Mouse (Mus musculus): ENCODE measurements around the gene Gm10837.

Gm10837 gene

DNA sequence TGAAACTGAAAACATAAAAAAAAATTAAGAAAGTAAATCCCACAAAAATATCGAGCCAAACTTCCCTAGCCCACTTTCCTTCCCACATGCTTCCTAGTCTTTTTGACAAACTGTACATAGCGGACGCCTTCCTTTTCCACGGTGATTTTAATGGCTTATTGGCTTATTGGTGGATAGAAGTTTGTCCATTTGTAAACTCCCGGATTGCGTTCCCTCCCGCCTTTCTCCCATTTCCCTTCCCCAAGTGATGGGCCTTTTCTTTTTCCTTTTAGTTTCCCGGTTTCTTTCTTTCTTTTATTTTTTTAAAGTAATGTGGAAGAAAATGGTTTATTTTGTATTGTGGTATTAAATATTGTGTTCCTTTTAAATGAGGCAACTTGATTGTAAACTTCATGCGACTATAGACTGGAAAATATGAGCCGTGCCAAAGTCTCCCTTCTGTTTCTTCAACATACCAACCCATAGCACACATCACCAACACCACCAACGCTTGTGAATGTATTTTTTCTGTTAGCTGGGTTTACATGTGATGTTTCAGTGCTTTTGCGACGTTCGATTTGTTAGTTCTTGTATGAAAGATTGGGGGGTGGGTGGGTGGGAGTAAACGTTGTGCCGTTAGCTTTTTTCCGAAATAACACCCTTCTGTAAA lies 10.8 kb upstream of the Gm10837 start:
- no peak for DNase-seq (ENCODE audit: low read depth, low spot score)

DNA sequence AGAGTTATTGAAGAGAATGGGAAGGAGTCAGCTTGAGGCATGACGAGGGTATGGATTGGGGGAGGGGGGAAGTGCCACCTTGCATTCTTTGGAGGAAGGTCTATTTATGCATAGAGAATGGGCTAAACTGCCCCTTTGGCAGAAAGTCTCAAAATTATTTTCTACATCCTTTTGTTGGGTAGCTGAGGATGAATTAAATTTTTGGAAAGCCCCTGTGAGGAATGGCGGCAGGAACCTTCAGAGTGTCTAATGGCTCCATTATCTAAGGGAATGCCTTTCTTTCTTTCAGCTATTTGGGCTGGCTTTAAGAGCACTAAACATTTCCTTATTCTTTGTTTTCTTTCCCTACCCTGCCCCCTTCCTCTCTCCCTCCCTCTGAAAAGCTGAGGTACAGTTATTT lies 10.0 kb upstream of the Gm10837 start:
- no peak for DNase-seq (ENCODE audit: low read depth, low spot score)

DNA sequence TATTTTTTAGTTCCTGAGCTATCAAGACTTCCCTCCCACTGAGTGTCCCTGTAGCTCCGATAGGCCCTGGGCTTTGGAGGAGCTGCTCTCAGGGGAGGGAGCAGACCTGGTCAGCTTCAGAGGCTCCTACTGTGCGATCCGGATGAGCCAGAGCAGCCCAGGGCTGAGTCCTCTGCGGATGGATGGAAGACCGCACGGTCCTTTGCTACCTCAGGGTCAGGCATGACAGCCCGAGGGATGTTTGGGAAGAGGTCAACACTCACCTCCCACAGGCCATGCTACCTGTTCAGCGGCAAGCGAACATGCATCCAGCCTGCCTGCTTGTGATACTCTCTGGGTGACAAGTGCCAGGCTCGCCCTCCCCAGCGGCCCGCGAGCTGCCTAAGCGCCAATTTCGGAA lies 9.2 kb upstream of the Gm10837 start:
- no peak for DNase-seq (ENCODE audit: low read depth, low spot score)

DNA sequence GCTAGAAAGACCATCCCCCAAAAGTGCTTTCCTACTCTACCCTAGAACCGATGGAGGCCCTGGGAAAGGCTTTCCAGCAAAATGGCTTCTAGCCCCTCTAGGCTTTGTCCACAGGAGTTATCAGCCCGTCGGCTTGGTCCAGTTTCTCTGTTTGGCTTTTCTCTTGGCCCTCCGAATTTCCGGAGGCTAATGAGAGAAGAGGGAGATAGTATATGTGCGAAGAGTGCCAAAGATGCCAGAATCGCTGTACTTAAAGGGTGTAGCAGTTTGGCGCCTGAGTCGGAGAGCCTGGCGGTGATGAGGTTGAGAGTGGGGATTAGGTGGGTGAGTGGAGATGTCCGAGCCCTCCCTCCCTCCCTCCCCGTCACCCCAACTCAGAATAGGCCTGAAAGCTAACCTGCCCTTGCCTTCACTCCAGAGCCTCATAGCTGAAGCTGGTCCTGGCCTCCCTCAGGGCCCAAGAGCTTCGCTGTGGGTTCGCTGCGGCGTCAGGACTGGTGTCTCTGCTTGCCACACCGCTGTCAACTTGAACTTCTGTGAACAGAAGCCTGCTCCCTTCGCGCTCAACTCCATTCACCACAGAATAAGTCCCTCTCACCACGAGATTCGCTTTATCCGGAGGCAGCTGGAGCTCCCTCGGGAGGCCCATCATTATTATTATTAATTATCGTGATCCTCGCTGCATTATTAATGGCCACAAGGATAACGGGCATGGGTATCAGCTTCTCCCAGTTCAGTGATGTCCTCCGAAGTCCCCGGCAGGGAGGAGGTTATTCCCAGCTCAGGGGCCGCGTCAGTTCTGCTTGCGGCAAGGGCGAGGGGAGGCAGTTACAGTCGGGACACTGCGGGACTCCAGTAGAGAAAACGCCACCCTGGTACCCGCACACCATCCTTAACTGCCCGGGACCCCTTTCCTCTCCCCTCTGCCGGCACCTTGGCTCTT lies 8.0 kb upstream of the Gm10837 start:
- no peak for DNase-seq (ENCODE audit: low read depth, low spot score)

DNA sequence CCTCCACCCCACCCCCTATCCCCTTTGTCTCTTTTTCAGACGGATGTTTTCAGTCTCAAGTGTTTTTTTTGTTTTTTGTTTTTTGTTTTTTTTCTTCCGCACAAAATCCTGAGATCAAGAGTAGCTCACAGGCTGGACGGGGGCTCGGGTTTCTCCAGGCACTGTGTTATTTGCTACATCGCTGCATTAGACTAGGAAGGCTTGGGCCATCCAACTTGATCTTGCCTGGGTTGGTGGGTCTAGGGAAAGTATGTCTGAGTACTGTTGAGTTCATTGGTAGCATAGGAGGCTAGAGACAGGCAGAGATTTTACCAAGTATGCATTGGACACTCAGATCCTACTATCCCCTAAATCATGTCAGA lies 7.4 kb upstream of the Gm10837 start:
- DNase-seq (ENCODE audit: low read depth, low spot score), result no peak

DNA sequence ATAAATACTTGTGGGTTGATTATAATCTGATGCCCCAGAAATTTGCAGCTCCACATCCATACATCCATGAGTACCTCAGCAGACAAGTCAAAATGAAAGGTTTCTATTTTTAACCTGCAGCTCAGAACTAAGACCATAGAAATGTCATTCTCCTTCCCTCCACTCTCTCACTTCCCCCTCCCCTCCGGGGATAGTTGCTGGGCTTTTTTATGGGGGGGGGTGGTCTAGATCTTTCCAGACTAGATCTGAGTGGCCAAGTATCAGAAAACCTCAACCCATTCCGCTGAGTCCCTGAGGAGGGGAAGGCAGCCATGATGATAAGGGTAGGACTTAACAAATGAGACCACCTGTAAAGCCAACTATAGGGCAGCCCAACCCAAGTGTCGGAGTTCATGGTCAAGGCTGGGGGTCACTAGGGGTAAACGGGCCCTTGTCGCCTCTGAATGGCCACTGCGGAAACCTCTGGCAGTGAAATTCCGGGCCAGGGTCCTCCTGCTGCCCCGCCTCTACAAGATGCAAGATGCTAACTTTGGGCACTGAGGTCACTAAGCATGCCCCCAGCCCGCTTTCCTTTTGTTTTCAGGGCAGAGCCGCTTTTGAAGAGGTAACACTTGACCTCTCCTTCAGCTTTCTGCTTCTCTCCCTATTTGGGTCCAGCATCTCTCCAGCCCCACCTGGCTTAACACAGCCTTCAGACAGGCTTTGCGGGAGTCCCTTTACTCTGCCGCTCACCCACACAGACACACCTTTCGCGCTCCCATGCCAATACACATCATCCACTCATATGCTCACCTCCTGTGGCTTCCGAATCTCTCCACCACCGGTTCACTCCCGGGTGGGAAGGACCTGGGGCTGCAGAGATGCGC lies 6.6 kb upstream of the Gm10837 start:
- no peak for DNase-seq (ENCODE audit: low read depth, low spot score)

DNA sequence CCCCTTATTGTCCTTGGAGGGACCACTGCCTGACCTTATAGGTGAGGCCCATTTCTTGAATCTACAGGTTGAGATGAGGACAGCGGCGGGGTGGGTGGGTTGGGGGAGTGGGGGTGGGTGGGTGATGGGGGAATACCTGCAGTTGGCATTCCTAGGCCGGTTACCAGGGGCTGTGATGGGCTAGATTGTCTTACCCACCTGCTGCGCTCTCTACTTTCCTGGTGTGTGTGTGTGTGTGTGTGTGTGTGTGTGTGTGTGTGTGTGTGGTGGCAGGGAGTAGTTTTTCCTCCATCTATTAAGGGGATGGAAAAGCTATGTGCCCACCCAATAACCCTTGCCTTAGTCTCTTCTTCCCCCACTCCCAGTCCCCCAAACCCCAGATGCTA lies 5.9 kb upstream of the Gm10837 start:
- no peak for DNase-seq (ENCODE audit: low read depth, low spot score)

DNA sequence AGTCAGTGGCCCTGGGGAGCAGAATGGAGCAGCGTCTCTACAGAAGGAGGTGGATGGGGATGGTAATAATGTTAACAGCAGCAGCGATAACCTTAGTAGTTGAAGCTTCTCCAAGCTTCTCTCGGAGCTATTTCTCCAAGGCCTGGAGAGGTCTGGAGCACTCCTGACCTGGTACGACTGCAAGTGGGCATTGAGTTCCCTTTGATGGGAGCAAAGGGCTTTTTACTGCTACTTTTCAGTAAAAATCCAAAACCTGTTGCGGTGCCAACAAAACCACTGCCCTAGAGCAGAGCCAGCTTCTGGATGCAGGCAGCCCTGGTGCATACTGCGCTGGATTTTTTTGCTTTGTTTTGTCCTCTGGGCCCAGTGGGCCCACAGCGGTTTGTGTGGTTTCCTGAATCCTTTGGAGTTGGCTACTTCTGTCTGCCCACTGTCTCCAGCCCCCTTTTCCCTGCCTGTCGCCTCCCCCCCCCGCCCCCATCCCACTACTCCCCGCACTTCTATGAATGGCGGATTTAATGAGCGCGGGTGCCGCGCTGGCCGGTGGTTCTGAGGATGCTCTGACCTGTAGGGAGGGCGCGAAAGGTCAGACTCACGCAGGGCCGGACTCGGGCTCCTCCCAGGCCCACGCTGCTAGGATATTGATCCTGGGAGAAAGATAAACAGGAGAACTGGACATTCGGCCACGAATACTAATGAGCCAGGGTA lies 5.4 kb upstream of the Gm10837 start:
- DNase-seq (ENCODE audit: low read depth, low spot score), result no peak

DNA sequence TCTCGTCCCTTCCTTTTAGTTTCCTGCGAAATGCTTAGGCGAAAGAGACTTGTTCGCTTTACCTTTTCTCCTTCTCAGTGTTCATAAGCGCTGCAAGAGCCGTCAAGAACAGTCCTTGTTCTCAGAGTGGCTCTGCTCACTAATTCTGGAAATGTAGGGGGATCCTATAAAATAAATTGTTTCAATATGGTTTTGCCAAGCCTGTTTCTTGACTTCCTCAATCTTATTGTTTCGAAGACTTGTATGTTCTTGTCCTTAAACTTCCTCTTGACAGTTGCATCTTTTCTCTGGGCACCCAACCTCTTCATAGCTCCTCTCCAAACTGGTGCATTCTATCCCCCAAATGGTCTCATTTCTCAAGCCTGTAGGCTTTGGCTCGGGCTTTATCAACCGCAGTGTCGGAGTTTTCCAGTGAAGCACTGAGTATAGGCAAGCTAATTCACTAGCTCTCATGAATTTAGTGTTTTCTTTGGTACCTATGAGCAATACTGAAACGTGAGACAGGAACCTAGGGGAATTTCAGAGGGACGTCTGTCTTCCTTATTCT lies 4.7 kb upstream of the Gm10837 start:
- no peak for DNase-seq (ENCODE audit: low read depth, low spot score)

DNA sequence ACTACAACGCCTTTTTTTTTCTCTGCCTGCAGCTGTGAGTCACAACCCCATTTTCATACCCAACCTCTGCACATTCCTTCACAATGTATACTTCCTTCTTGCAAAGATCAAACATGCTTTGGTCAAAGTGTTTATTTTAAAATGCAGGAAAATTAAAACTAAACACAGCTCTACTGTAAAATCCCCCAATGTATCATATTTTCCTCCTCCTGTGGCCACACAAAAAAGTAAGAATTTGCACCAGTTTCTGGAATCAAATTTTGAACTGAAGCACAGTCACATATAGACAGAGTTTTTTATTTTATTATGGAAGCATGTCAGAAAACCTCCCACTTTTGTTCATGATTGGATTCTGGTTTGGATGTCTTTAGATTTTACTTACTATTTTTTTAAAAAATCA lies 3.8 kb upstream of the Gm10837 start:
- DNase-seq (ENCODE audit: low read depth, low spot score), result no peak

DNA sequence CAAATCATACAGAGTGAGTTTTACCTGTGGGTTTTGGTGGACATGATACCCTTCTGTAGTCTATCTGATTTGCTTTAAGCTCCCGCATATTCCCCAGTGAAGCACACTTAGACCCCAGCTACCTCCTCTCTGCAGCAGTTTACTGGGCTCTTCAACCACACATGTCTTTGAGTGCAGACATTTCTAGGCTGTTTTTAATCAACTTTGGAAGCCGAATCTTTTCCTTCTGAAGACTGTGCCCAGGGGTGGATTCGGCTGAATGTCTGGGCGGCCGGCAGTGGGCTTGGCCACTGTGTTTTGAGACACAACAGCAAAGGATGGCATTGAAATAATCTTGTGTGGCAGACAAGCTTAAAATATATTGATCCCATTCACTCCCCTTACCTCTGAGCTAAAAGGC lies 3.0 kb upstream of the Gm10837 start:
- DNase-seq (ENCODE audit: low read depth, low spot score), result no peak

DNA sequence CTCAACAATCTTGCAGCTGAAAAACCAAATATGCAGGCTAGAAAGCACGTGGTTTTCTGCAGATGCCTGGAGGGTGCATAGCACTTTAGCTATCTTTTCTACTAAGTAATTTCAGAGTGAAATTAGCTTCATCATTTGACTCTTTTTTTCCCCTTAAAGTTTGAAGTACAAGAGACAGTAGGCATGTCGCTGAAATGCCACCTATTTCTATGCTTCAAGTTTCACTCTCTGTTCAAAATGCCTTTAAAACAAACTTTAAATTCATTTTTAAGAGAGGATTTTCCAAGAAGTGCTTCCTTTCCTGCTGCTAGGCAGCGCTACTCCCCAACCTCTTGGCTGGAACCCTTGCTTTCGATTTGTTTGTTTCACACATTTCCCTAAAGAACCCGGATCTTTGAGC lies 1.3 kb upstream of the Gm10837 start:
- no peak for DNase-seq (ENCODE audit: low read depth, low spot score)

DNA sequence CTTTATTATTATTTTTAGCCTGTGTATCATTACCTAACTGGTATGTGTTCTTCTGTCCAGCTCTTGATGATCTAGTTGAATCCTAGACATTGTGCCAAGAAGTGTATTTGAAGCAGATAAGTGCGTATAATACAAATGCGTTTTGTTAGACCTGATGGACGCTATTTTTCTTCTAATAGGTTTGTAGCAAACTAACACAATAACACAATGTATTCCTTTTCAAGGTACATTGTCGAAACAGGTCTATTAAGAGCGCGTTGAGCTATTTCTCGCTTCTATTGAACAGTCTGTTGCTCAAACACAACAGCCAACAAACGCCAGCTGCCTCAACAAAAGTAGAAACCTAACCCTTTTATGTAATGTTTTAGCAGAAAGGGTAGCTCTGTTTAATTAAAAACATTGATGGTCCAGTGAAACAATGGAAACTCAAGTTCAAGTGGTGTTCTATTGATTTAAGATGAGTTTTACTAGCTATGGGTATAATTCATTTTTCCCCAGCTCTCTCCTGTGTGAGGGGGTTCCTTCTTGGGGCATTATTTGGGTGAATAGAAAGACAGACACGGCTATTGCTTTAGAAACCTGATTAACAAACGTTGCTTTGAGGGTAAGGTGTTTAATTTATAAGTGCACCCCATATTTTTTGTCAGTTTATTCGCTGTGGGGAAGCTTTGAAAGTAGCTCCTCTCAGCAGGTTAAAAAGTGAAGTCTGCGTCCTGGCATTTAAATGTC lies 536 bp upstream of the Gm10837 start:
- DNase-seq (ENCODE audit: low read depth, low spot score), result no peak

DNA sequence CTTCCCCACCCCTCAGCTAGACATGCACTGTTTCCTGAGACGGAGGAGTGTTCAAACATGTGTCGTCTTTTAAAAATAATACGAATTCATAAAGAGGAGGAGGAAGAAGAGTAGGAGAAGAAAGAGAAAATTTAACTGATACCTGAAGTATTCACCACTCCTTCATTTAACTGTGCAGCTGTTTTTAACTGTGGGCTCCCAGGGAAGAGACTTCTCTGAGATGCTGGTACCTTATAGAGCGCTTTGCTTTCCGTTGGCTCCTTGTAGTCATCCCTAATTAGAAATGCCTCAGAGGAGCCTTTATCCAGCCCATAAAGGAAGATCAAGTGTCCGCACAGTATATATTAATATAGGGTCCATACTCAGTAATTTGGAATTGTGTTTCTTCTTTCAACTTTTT lies 1.1 kb downstream of the Gm10837 start:
- DNase-seq (ENCODE audit: low read depth, low spot score), result no peak

DNA sequence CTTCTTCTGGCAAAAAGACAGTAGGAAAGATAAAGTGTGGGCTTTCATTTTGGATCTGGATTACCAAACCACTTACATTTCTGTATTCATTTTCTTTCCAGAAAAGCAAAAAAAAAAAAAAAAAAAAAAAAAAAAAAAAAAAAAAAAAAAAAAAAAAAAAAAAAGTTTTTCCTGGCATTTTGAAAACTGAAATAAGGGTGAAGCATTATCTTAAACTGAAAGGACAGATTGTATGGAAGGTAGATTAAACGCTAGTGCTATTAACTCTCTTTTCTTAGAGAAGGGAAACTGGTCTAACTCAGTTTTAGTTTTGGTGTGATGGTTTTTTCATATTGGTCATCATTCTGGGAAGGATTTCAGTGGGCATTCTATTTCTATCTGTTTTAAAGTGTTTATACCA lies 1.6 kb downstream of the Gm10837 start:
- no peak for DNase-seq (ENCODE audit: low read depth, low spot score)

DNA sequence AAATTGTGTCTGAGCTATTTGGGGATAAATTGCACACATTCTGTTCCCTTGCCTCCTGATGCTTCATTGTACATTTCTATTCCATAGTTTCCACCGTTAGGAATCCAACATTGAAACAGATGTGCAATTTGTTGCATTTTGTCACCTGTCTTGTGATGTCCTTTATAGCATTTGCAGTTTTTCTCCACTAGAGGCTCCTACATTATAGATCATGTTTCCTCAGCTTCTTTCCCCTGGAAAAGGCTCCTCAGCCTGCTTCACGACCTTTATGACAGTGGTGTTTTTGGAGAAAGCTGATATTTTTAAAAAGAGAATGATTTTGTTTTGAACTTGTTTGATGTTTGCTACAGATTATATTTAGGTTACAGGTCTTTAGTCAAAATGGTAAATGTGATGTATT lies 18.7 kb downstream of the Gm10837 start:
- DNase-seq (ENCODE audit: low read depth, low spot score), result no peak

DNA sequence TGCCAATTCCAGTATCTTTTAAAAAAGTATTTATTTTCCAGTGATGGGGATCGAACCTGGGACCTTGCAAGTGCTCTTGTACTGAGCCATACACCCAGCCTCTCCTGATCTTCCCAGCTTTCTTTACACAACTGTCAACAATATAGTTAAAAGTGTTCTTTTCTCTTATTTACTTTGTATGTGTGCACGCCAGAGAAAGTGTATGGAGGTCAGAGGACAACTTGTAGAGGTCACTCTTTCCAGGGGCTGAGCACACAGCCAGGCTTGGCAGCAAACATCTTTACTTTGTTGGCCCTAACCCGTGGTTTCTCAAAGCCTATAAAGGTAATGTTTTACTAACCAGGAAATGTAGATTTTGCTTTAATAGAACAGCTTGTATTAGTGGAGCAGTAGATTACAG lies 21.1 kb downstream of the Gm10837 start:
- DNase-seq (ENCODE audit: low read depth, low spot score), result no peak

DNA sequence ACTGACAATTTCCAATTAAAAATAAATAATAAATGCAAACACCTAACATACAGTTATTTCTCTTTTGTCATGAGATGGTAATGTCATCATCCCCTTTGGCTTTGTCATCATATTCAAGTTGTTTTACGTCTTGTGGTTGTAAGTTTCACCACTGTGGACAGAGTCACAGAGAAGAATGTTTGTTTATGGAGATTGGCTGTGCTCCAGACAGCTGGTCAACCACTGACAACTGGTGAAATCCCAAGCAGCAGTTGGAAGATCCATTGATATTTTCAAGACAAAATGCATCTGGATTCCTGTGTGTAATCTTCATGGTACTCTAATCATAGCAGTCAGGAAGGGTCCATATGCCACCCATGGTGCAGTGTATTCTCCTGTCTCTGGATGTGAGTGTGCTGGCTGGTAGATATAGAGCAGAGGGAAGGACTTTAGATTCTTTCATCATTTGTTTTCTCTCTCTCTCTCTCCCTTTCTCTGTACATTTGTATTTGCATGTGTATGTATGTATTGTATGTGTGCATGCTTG lies 23.2 kb downstream of the Gm10837 start:
- DNase-seq (ENCODE audit: low read depth, low spot score), result no peak

DNA sequence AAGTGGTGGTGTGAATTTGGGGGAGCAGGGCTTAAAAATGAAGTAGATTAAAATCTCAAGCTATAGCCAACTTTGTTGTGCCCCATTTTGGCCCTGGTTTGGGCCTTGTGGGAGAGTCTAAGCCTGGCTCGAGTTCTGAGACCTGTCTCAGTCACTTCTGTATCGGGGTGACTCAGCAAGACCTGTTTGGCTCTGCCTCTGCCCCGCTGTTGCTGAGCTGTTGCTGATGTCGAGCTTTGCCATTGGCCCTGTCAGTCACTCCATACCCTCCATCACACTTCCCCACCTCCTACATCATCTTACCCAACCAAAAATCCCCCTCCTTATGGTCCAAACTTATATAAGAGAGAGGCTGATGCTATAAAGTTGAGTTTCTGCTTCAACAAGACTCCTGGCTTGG lies 38.1 kb downstream of the Gm10837 start:
- no peak for DNase-seq (ENCODE audit: low read depth, low spot score)

Measured in retina, postnatal 7 days (tissue).